Mouse (Mus musculus): Measurements from ENCODE around the gene Chrnd. TPM values are rescaled to one million over a fixed set of nuclear protein-coding genes. Genes with fewer than 3 reads are reported as not detected.

The Chrnd gene
- total RNA-seq, 2 experiments from 2014 or later, result not detected

- no peak for ATAC-seq (replicated peaks; ENCODE audit: low FRiP score, poor library complexity, severe bottlenecking)
Measured at GRCm38 (mm10) chr1:87226409-87227159, 36.2 kb downstream of the Chrnd start.

GRCm38 (mm10) chr1:87227160-87227550, 36.7 kb downstream of the Chrnd start:
- no peak for ATAC-seq (replicated peaks; ENCODE audit: low FRiP score, poor library complexity, severe bottlenecking)

- ATAC-seq (replicated peaks; ENCODE audit: low FRiP score, poor library complexity, severe bottlenecking), result no peak
Measured at GRCm38 (mm10) chr1:87230606-87231005, 40.2 kb downstream of the Chrnd start.

- ATAC-seq (replicated peaks; ENCODE audit: low FRiP score, poor library complexity, severe bottlenecking), result no peak
Measured at GRCm38 (mm10) chr1:87232197-87232596, 41.8 kb downstream of the Chrnd start.

GRCm38 (mm10) chr1:87239056-87239455, 48.6 kb downstream of the Chrnd start:
- ATAC-seq (replicated peaks; ENCODE audit: low FRiP score, poor library complexity, severe bottlenecking), result no peak

- ATAC-seq (replicated peaks; ENCODE audit: low FRiP score, poor library complexity, severe bottlenecking), result no peak
Measured at GRCm38 (mm10) chr1:87243021-87243420, 52.6 kb downstream of the Chrnd start.

GRCm38 (mm10) chr1:87245430-87245829, 55.0 kb downstream of the Chrnd start:
- no peak for ATAC-seq (replicated peaks; ENCODE audit: low FRiP score, poor library complexity, severe bottlenecking)

- ATAC-seq (replicated peaks; ENCODE audit: low FRiP score, poor library complexity, severe bottlenecking), result peak; percentile 74
Measured at GRCm38 (mm10) chr1:87245929-87246815, 55.8 kb downstream of the Chrnd start.

Other genes starting within 250 kb of the Chrnd start
- not detected in 2 replicates for gene Alppl2, start 100.7 kb upstream of the Chrnd start, total RNA-seq (2015; ENCODE audit: low replicate concordance)
- gene Alppl2, start 100.7 kb upstream of the Chrnd start, total RNA-seq (2017; ENCODE audit: low replicate concordance), result not detected in 2 replicates
- gene Alpi, start 89.0 kb upstream of the Chrnd start, total RNA-seq (2015; ENCODE audit: low replicate concordance), result not detected in 2 replicates
- not detected in 2 replicates for gene Alpi, start 89.0 kb upstream of the Chrnd start, total RNA-seq (2017; ENCODE audit: low replicate concordance)
- not detected in 2 replicates for gene Akp3, start 65.6 kb upstream of the Chrnd start, total RNA-seq (2015; ENCODE audit: low replicate concordance)
- gene Akp3, start 65.6 kb upstream of the Chrnd start, total RNA-seq (2017; ENCODE audit: low replicate concordance), result not detected in 2 replicates
- gene Ecel1, start 34.1 kb upstream of the Chrnd start, total RNA-seq (2015; ENCODE audit: low replicate concordance), result not detected in 2 replicates
- not detected in 2 replicates for gene Ecel1, start 34.1 kb upstream of the Chrnd start, total RNA-seq (2017; ENCODE audit: low replicate concordance)
- gene Prss56, start 7.3 kb upstream of the Chrnd start, total RNA-seq (2015; ENCODE audit: low replicate concordance), result not detected in 2 replicates
- not detected in 2 replicates for gene Prss56, start 7.3 kb upstream of the Chrnd start, total RNA-seq (2017; ENCODE audit: low replicate concordance)
- not detected in 2 replicates for gene Chrng, start 14.1 kb downstream of the Chrnd start, total RNA-seq (2015; ENCODE audit: low replicate concordance)
- not detected in 2 replicates for gene Chrng, start 14.1 kb downstream of the Chrnd start, total RNA-seq (2017; ENCODE audit: low replicate concordance)
- gene Eif4e2, start 23.3 kb downstream of the Chrnd start, total RNA-seq (2015; ENCODE audit: low replicate concordance), result 37.8 and 49.9 TPM in 2 replicates
- 22.8 and 29.3 TPM in 2 replicates for gene Eif4e2, start 23.3 kb downstream of the Chrnd start, total RNA-seq (2017; ENCODE audit: low replicate concordance)
- not detected in 2 replicates for gene Efhd1, start 73.8 kb downstream of the Chrnd start, total RNA-seq (2015; ENCODE audit: low replicate concordance)
- gene Efhd1, start 73.8 kb downstream of the Chrnd start, total RNA-seq (2017; ENCODE audit: low replicate concordance), result 1.8 TPM in 1 of 2 replicates, not detected in the other
- 84.0 and 90.5 TPM in 2 replicates for gene Gigyf2, start 136.4 kb downstream of the Chrnd start, total RNA-seq (2015; ENCODE audit: low replicate concordance)
- gene Gigyf2, start 136.4 kb downstream of the Chrnd start, total RNA-seq (2017; ENCODE audit: low replicate concordance), result 159 and 162 TPM in 2 replicates
- not detected in 2 replicates for gene Kcnj13, start 204.1 kb downstream of the Chrnd start, total RNA-seq (2015; ENCODE audit: low replicate concordance)
- not detected in 2 replicates for gene Kcnj13, start 204.1 kb downstream of the Chrnd start, total RNA-seq (2017; ENCODE audit: low replicate concordance)

All from erythroid progenitor cell, adult 5-6 weeks (primary cell).